Mouse (Mus musculus) liver, adult (tissue): ENCODE data around the gene Gm10337.

ENCODE experiments used
- GATA4 ChIP-seq: IDR thresholded peaks from 2 replicates; pipeline ENCODE4 v1.6.1; 2014; ENCODE audit warnings: mild to moderate bottlenecking, low read length; ENCODE audit not compliant: insufficient replicate concordance

The Gm10337 gene

DNA sequence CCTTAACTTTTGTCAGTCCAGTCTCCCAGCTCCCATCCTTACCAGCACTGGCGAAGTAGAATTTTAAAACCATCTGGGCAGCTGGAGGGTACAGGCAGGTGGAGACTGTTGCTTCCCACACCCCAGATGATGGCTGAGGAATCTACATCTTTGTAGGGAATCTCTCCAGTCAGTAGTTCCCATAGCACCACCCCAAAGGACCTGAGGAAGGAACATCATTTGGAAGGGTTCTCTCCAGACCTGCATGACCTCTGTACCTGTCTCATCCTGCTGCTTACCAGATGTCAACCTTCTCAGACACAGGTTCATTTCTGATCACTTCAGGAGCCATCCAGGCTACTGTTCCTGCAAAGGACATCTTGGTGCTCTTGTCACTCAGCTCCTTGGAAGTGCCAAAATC is at the start of gene Gm10337:
TSS of gene Gm10337 (plus strand) at position 276 of the 400 bp plus-strand sequence.
- TF ChIP-seq GATA4: no peak

DNA sequence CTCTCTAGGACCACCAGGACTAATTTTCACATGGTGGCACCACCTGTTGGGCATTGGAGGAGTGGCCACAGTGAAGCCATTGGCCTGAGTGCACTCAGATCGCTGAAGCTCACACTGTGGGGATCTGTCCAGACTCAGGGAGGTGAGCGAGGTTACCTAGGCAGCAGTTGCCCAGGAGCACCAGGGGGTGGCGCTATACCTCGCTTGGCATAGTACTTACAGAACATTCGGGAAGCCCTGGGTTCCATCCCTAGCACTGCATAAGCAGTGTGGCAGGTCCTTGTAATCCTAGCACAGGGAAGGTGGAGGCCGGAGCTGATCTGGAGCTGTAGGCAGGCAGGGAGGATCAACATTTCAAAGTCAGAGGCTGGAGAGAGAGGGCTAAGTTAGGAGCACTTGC is 47.5 kb upstream of the Gm10337 start:
- TF ChIP-seq GATA4: no peak

DNA sequence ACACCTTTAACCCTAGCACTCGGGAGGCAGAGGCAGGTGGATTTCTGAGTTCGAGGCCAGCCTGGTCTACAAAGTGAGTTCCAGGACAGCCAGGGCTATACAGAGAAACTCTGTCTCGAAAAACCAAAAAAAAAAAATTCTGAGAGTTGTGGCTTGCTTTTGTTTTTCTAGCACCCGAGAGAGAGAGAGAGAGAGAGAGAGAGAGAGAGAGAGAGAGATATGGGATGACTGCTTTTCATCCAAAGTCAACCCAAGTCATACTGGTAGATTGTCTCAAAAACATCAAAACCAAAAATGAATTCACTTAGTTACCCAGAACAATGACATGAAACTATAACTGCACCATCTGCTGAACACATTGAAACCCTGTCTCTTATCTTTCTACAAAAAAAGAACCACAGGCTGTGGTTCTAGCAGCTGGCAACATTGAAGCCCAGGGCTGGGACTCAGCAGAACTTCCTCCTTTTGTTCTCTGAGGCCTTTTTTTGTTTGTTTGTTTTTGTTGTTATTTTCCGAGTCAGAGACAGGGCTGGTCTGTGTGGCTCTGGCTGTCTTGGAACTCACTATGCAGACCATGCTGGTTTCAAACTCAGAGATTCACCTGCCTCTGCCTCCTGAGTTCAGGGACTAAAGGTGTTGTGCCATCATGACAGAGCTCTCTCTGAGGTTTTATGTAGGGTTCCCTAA is 45.3 kb upstream of the Gm10337 start:
- no peak for TF ChIP-seq GATA4

DNA sequence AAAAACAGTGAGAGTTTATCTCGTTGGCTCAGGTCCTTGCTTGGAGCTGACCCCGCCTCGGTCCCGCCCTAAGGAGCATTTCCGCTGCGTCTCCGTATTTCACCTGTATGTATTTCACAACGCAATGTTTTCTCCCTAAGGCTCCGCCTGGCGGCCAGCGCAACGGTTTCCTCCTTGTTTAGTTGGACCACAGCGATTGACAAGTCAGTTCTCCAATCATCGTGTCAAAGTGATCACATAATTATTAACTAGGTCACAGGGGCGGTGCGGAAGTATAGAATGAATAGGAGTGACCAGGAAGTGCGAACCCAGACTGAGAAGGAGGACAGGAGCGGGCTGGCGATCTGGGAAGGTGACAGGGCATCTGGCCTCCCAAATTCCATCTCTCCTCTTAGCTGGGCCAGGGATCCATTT is 44.6 kb upstream of the Gm10337 start, which contains the start of gene Prr13:
TSS of gene Prr13 (plus strand) at position 125 of the 414 bp plus-strand sequence.
- no peak for TF ChIP-seq GATA4

DNA sequence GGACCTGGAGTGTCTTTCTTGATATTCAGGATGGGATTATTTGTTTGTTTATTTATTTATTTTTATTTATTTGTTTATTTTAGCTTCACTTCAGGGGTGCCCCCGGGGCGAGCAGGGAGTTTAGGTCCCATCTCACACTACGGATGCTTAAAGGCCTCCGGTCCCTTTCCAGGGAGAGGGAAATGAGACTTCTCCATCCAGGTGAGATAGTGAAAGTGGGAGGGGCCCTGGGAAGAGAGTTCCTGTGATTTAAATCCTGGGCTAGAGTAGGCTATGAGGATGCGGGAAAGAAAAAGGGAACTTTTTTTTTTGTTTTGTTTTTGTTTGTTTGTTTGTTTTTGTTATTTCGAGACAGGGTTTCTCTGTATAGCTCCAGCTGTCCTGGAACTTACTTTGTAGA is 44.1 kb upstream of the Gm10337 start:
- no peak for TF ChIP-seq GATA4

DNA sequence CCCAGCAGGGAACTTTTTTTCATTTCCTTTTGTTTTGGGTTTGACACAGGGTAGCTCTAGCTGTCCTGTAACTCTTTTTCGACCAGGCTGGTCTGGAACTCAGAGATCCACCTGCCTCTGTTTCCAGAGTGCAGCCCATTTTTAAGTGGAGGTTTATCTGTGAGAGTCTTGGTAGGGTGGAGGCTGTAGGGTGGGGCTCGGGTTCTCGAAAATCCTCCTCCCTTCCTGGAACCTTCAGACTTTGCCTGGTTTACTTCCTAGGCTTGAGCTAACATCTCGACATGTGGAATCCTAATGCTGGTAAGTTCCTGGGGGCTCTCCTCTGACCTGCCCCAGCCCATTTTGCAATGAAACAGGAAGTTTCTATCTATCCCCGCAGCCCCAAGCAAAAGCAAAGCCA is 43.7 kb upstream of the Gm10337 start:
- TF ChIP-seq GATA4: no peak

DNA sequence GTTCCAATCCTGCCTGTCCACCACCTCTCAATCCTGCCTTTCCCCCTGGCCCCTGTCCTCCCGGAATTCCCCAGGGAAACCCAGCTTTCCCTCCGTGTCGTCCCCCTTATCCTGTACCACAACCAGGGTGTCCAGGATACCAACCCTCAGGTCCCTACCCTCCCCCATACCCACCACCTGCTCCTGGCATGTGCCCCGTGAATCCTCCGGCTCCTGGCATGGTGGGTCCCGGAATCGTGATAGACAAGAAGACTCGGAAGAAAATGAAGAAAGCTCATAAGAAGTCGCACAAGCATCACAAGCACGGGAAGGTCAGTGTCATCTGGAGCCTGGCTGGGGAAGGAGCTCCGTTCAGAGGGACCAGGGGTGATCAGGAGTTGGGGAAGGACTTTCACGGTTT is 43.1 kb upstream of the Gm10337 start:
- no peak for TF ChIP-seq GATA4

DNA sequence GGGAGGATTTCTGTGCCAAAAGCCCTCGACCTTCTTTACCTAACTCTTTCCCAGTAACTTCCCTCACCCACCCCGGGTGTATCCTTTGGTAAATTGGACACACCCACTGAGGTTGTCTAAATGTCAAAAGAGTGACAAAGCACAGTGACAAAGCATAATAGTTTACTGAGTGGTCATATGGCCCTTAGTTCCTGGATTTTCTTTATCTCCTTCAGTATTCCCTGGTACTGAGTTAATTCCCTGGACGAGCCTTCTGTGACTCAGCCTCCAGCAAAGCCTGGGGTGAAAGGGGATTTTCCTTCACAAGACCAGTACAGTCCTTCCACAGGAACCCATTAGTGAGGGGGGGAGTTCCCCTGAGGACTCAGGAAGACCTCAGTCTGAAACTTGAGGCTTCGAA is 42.6 kb upstream of the Gm10337 start:
- TF ChIP-seq GATA4: no peak

DNA sequence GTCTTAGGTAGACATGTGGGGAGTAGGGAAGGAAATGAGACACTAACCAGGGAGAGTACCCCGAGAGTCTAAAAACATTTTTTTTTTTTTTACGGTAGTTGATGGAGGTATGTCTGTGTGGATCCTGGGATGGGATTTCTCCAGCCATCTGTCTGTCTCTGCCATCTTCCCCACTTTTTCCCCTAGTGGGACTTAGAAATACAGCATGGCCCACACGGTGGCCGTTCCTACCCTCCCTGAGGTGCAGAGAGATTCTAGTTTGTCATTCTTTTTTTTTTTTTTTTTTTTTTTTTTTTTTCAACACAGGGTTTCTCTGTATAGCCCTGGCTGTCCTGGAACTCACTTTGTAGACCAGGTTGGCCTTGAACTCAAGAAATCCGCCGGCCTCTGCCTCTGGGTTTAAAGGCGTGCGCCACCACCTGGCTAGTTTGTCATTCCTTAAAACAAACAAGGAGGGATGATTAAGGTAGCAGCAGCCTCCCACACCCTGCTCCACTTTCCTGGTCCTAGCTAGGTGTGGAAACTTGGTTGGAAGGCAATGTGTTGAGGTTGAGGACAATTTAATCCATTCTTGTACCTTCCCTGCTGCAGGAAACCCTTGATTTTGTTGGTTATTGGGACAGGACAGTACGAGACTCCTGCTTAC is 42.0 kb upstream of the Gm10337 start:
- TF ChIP-seq GATA4: no peak

DNA sequence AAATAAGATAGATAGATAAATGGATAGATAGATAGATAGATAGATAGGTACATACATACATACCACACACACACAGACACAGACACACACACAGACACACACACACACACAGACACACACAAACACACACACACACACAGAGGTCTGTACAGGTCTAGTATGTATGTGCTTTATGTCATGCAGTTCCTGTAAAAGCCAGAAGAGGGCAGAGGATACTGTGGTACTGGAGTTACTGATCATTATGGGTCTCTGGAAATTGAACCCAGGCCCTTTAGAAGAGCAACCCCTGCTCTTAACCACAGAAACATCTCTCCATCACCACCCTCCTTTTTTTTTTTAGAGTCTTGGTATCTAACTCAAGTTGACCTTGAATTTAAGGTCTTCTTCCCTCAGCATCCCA is 39.9 kb upstream of the Gm10337 start:
- TF ChIP-seq GATA4: no peak

DNA sequence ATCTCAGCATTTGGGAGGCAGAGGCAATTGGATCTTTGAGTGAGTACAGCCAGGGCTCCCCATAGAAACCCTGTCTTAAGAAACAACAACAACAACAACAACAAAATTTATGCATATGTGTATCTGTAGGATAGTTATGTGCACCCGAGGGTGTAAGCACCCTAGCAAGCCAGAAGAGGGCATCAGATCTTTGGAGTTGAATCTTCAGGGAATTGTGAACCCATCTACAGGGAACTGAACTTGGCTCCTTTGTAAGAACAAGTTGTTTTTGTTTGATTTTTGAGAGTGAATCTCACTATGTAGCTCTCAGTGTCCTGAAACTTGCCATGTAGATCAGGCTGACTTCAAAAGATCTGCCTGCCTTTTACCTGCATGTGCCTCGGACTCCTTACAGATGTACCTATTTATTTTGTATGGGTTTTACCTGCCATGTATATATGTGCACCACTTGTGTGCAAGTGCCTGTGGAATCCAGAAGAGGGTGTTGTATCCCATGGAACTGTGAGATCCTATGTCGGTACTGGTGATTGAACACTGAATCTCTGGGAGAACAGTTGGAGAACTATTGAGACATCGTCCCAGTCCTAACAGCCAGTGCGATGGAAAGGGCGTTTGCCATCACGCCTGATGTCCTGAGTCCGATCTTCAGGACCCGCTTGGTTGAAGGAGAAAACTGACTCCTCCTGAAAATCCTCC is 34.7 kb upstream of the Gm10337 start:
- TF ChIP-seq GATA4: no peak

DNA sequence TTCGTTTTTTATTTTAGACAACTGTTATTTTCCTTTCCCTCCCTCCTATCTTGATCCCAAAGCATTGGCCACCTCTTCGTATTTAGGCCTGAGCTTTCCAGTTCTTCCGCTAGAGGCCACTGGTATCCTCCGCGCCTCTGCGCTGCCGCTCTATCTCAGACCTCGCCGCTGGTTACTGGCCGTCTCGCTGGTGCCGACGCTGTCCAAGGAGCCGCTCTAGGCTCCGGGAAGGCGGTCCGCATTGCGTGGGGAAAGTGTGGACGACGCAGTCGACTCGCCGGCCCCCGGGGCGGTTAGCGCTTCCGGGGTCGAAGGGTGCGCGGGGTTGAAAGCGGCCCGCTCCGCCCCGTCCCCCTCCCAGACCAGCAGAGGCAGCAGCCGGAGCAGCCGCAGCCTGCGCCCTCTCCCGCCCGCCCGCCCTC is 33.3 kb upstream of the Gm10337 start, which contains the start of gene Pcbp2:
TSS of gene Pcbp2 (plus strand) at position 357 of the 422 bp plus-strand sequence.
- TF ChIP-seq GATA4: peak; percentile 72; the same call in 1 of the 2 replicates

DNA sequence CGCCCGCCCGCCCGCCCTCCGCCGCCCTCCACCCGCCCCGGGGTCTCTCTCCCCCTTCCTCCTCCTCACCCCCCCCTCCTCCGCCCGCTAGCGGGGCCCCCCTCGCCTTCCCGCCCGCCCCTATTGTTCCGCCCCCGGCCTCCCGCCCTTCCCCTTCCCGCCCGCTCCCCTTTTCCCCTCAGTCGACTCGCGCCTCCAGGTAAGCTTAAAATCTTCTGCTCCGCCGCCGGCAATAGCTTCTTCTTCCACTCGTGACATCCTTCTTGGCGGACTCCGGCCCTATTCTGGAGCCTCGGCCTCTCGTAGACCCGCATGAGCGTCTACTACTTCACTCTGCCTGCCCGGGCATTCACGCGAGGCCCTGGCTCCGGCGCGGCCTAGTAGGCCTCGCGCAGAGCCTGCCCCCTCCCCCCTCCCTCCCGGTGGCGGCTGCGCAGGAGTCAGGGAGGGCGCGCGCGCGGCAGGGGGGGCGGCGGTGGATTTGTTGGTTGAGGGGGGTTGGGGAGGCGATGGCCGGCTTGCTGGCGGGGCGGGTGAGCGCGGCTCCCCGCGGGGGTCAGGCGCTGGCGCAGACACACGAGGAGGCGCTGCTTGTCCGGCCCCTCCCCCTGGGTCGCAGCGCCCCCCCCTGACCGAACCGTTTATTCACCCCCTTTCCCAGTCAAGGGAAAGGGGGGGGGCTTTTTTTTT is 32.8 kb upstream of the Gm10337 start:
- TF ChIP-seq GATA4: no peak; the same call in 1 of the 2 replicates

DNA sequence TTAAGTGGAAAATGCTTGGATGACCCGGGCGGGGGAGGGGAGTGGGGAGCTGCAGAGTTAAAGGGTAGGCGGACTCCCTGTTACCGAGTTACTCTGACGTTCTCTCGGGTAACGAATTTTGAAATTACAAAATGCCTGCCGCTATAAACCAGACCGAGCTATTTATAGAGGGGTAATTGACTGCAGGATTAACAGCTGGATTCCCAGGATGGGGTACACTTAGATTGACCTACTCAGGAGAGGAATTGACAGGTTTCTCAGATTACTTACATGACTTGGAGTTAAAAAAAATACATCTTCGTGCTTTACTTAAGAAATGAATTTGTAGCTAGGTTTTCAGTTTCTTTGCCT is 32.3 kb upstream of the Gm10337 start:
- TF ChIP-seq GATA4: no peak

DNA sequence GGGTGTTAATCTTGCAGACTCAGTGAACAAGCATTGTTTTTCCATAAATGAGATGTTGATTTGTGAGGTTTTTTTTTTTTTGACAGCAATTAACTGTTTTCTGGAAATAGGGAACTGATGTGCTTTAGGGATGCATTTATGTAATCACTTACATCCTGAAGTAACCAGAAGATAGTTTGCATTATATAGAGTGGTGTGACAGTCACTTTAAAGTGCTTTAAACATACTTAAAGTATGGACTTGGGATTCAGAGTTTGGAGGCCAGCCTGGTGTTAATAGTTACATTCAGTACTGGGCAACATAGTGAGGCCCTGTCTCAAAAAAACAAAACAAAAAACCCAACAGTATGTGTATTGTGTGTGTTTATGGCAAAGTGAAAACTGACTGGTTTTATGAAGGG is 31.8 kb upstream of the Gm10337 start:
- no peak for TF ChIP-seq GATA4
